ENCODE assay signal across 13 mouse cellular contexts in the genomic region with DNA sequence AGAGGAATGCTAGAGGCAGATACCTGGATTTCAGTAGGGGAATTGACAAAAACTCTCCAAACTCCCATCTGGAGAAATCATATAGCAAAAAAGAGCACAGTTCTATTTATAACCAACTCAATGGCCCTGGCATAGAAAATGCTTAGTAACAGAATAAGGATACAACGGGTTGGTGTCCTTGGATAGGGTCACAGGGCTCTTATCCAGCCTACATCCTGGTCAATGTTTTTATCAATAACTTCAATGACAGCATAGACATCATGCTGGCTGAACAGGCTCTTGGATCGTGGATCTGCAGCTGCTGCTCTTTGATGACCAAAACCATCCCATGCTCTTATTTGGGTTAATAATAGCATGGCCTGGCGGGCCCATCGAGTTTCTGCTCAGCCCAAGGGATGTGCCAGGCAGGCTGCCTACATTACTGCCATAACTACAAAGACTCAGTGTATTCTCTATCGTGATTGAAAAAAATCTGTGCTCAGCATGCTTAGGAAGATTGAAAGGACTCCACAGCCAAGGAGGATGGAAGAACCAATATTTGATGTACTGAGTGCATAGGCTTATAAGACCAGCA. TPM values are rescaled to one million over a fixed set of nuclear protein-coding genes. Genes with fewer than 3 reads are reported as not detected.
DNase-seq lines count a peak whose midpoint lies in the region; TF ChIP-seq lines count a peak whose summit lies in the region.
"Had no signal": no experiment of that assay in that cellular context is flagged by ENCODE, and none has a peak within 500 bp of the region (broad histone marks: within the 10 kb centered on the region; RNA-seq: fewer than 3 reads in every experiment).

No protein-coding gene starts in this region.

- H3K36me3 ChIP-seq in testis, adult 2 months (ENCODE audit: control insufficient read depth, insufficient read depth, low read length), result no peaks in the 10 kb centered on the region
- H3K36me3 ChIP-seq: embryonic facial prominence, embryonic 12.5 days; liver, embryonic 15.5 days had no signal

- TF ChIP-seq CTCF in left cerebral cortex, adult 2 months (IDR thresholded peaks at IDR 0.05), result no peak
- no peak for TF ChIP-seq CTCF in testis, adult 2 months (IDR thresholded peaks at IDR 0.05; ENCODE audit: control insufficient read depth, insufficient read depth, insufficient replicate concordance, low read depth, low read length)

- peak; percentile 23 to 39 for DNase-seq in gastrocnemius, adult 8-10 months (ENCODE audit: low spot score in 2 of 2)
- no peak for DNase-seq in gastrocnemius, postnatal 36 days
- no peak for DNase-seq in left cerebral cortex, adult 2 months (ENCODE audit: extremely low spot score in 1 of 2, low spot score in 2 of 2)
- DNase-seq in left cerebral cortex, postnatal 10 days (ENCODE audit: extremely low spot score in 1 of 2, low spot score in 2 of 2), result no peak
- no peak for DNase-seq in testis, postnatal 14 days (ENCODE audit: low spot score)
- no peak for DNase-seq in frontal cortex, postnatal 25 days (ENCODE audit: low spot score in 2 of 2)
- DNase-seq in kidney, postnatal 36 days, result no peak
- DNase-seq: adrenal gland, postnatal 36 days; cerebellum, postnatal 25 days; kidney, adult 9 months had no signal

- TF ChIP-seq POLR2A in testis, adult 2 months (IDR thresholded peaks at IDR 0.05; ENCODE audit: control insufficient read depth, low read depth, low read length), result no peak

- no peaks in the 10 kb centered on the region for H3K4me1 ChIP-seq in testis, adult 2 months (ENCODE audit: control insufficient read depth, insufficient read depth, low read length)

- H3K27me3 ChIP-seq in testis, adult 2 months (ENCODE audit: control insufficient read depth, insufficient read depth, low read length), result no peaks in the 10 kb centered on the region
- H3K27me3 ChIP-seq: embryonic facial prominence, embryonic 12.5 days; liver, embryonic 15.5 days had no signal

- intact Hi-C loops in gastrocnemius, postnatal 36 days (cut with DNase I), result no loop called here
- intact Hi-C loops in left cerebral cortex, adult 2 months (cut with DNase I), result no loop called here
- intact Hi-C loops in left cerebral cortex, postnatal 10 days (cut with DNase I), result no loop called here

- peak overlapping the region; percentile 29 for H3K27ac ChIP-seq in left cerebral cortex, adult 2 months
- peak overlapping the region; percentile 63; the same call in 1 of the 2 replicates for H3K27ac ChIP-seq in testis, adult 2 months (ENCODE audit: control insufficient read depth, insufficient read depth, low read depth, low read length)
- H3K27ac ChIP-seq: embryonic facial prominence, embryonic 12.5 days; liver, embryonic 15.5 days had no signal

- no peak overlapping the region for H3K4me3 ChIP-seq in left cerebral cortex, adult 2 months
- no peak overlapping the region for H3K4me3 ChIP-seq in testis, adult 2 months (ENCODE audit: control insufficient read depth, low read depth, low read length)
- H3K4me3 ChIP-seq: embryonic facial prominence, embryonic 12.5 days; liver, embryonic 15.5 days had no signal

RNA-seq across cellular contexts. Expression of a gene that starts 44.7 kb away (rescaled TPM):
- 1 to 10 TPM; 1.2 to 2.5 (median 1.6) TPM for total RNA-seq in gastrocnemius, adult 8-10 months (2022)
- 1 to 10 TPM; 2.2 to 4.4 TPM for total RNA-seq in gastrocnemius, postnatal 36 days (2021)
- total RNA-seq in left cerebral cortex, adult 2 months (2021), result 10 to 100 TPM in 1 of 2 experiments, 1 to 10 TPM in 1; 7.4 to 10.8 TPM
- 10 to 100 TPM; 13.1 to 17.9 TPM for total RNA-seq in left cerebral cortex, postnatal 10 days (2021)
- polyA plus RNA-seq in testis, adult 2 months (2012; rRNA removed), result 3.9 and 4.8 TPM in 2 replicates

Comparison
In these comparisons a context has a peak if more than half of its experiments do, and no peak if none do; other contexts are left out.
1. DNase-seq: peak in gastrocnemius, adult 8-10 months (2 of 2); none in gastrocnemius, postnatal 36 days (0 of 2), left cerebral cortex, adult 2 months (0 of 2), left cerebral cortex, postnatal 10 days (0 of 2), testis, postnatal 14 days (single experiment), frontal cortex, postnatal 25 days (0 of 2) and kidney, postnatal 36 days (0 of 2).